Mouse (Mus musculus) ES-E14 (cell line): ENCODE measurements around the gene Mrpl36. TPM values are rescaled to one million over a fixed set of nuclear protein-coding genes. Genes with fewer than 3 reads are reported as not detected.
A peak's percentile ranks its signal among the peaks of the same experiment; 100 is the strongest.

Experiments used
- DNase-seq: peaks from one replicate; pipeline ENCODE4 v3.0.0-alpha.2; 2013; ENCODE audit warnings: low read depth, low spot score
- H3K27ac ChIP-seq: 2 replicates; pipeline ENCODE4 v1.5.1; 2012; ENCODE audit warnings: low read depth, mild to moderate bottlenecking, low read length, moderate library complexity, mixed read lengths; ENCODE audit not compliant: poor library complexity, insufficient read depth, severe bottlenecking
- H3K36me3 ChIP-seq: 2 replicates; pipeline ENCODE4 v1.6.1; 2012; ENCODE audit warnings: mild to moderate bottlenecking, low read length, moderate library complexity, mixed read lengths; ENCODE audit not compliant: control insufficient read depth, poor library complexity, insufficient read depth, severe bottlenecking
- H3K4me1 ChIP-seq, 2 experiments: fragments of 150-350 bp in 1 of 2; sonication (generic) in 1 of 2; 2 replicates each; pipeline ENCODE4 v1.6.1; 2012; ENCODE audit warnings: low read length in 2 of 2, mild to moderate bottlenecking in 1 of 2, mixed read lengths in 1 of 2; ENCODE audit not compliant: control insufficient read depth in 2 of 2, insufficient read depth in 2 of 2, poor library complexity in 1 of 2
- H3K4me3 ChIP-seq, 2 experiments: fragments of 150-350 bp in 1 of 2; sonication (generic) in 1 of 2; 2 replicates each; pipeline ENCODE4 v1.5.1; 2012; ENCODE audit warnings: low read length in 2 of 2, low read depth in 1 of 2, mild to moderate bottlenecking in 1 of 2, mixed read lengths in 1 of 2; ENCODE audit not compliant: insufficient read depth in 1 of 2, poor library complexity in 1 of 2, severe bottlenecking in 1 of 2
- H3K9ac ChIP-seq: 2 replicates; pipeline ENCODE4 v1.6.1; 2012; ENCODE audit warnings: low read depth, mild to moderate bottlenecking, low read length, mixed read lengths; ENCODE audit not compliant: poor library complexity, insufficient read depth, severe bottlenecking
- H3K9me3 ChIP-seq: fragments of 150-350 bp; sonication (generic); 2 replicates; pipeline ENCODE4 v1.6.1; 2012; ENCODE audit warnings: low read depth, mild to moderate bottlenecking, low read length; ENCODE audit not compliant: control insufficient read depth, insufficient read depth
- CHD2 ChIP-seq: IDR thresholded peaks from 2 replicates; pipeline ENCODE4 v1.6.1; 2014; ENCODE audit warnings: mild to moderate bottlenecking, low read depth, low read length, inconsistent platforms
- HCFC1 ChIP-seq: IDR thresholded peaks from 2 replicates; pipeline ENCODE4 v1.6.1; 2012; ENCODE audit warnings: low read length, inconsistent platforms, borderline replicate concordance; ENCODE audit not compliant: insufficient read depth
- MAFK ChIP-seq: IDR thresholded peaks from 2 replicates; pipeline ENCODE4 v1.6.1; 2014; ENCODE audit warnings: mild to moderate bottlenecking, low read depth, low read length, inconsistent platforms; ENCODE audit not compliant: insufficient read depth
- ZC3H11A ChIP-seq: IDR thresholded peaks from 2 replicates; pipeline ENCODE4 v1.6.1; 2012; ENCODE audit warnings: low read depth, mild to moderate bottlenecking, inconsistent platforms, low read length, borderline replicate concordance
- ZNF384 ChIP-seq: IDR thresholded peaks from 2 replicates; pipeline ENCODE4 v1.6.1; 2012; ENCODE audit warnings: low read depth, low read length, inconsistent platforms
- in situ Hi-C, 2 experiments: fragments of 600-800 bp; cut with MboI; formaldehyde crosslinking; loops; one replicate each; pipeline ENCODE4 v1.15.1; 2025; ENCODE audit warnings: low sequenced_read_pairs in 2 of 2, inconsistent platforms in 1 of 2; ENCODE audit not compliant: unreplicated experiment in 2 of 2
- total RNA-seq: library from RNA; depleted of rRNA; stranded (reverse); fragments of 300-350 nt; gene quantifications from 2 replicates; pipeline ENCODE4 v1.2.3, GENCODE M21; 2012

The Mrpl36 gene
- total RNA-seq, 1 experiment: 95.7 TPM

GRCm38 (mm10) chr13:73320048-73320447, 8.3 kb upstream of the Mrpl36 start:
- H3K4me1 ChIP-seq: no peaks in the 10 kb centered on the region
- DNase-seq: no peak
- no peaks in the 10 kb centered on the region for H3K9me3 ChIP-seq
- no peak overlapping the region for H3K4me3 ChIP-seq
- no peak overlapping the region for H3K27ac ChIP-seq
- peaks cover 40% of the 10 kb centered on the region for H3K36me3 ChIP-seq
- in situ Hi-C loops: loop anchor here in 1 of 2 experiments (25.0 kb wide), 1 partner anchor 233 kb away; no protein-coding TSS in a partner anchor
- TF ChIP-seq ZNF384 (no peak), MAFK (no peak), ZC3H11A (no peak), CHD2 (no peak), HCFC1 (no peak)
- no peak overlapping the region for H3K9ac ChIP-seq

- no peaks in the 10 kb centered on the region; a peak in 1 of 4 replicates for H3K4me1 ChIP-seq
- no peak for DNase-seq
- H3K9me3 ChIP-seq: no peaks in the 10 kb centered on the region
- H3K36me3 ChIP-seq: peaks cover 48% of the 10 kb centered on the region
- no peak overlapping the region for H3K4me3 ChIP-seq
- in situ Hi-C loops: loop anchor here in 1 of 2 experiments (25.0 kb wide), 1 partner anchor 235 kb away; no protein-coding TSS in a partner anchor
- H3K9ac ChIP-seq: no peak overlapping the region
- TF ChIP-seq ZC3H11A: no peak
- no peak overlapping the region for H3K27ac ChIP-seq
These were observed 5.7 kb upstream of the Mrpl36 start for GRCm38 (mm10) chr13:73322626-73323025.

GRCm38 (mm10) chr13:73323406-73323805, 4.9 kb upstream of the Mrpl36 start:
- no peak overlapping the region for H3K4me3 ChIP-seq
- no peaks in the 10 kb centered on the region; a peak in 1 of 4 replicates for H3K4me1 ChIP-seq
- in situ Hi-C loops: loop anchor here in 1 of 2 experiments (25.0 kb wide), 1 partner anchor 236 kb away; no protein-coding TSS in a partner anchor
- TF ChIP-seq MAFK (no peak), CHD2 (no peak)
- no peak overlapping the region for H3K9ac ChIP-seq
- no peaks in the 10 kb centered on the region for H3K9me3 ChIP-seq
- DNase-seq: no peak
- H3K36me3 ChIP-seq: peaks cover 45% of the 10 kb centered on the region
- no peak overlapping the region for H3K27ac ChIP-seq

GRCm38 (mm10) chr13:73330844-73331501, 2.7 kb downstream of the Mrpl36 start:
- in situ Hi-C loops: no loop called here
- peak overlapping the region; percentile 8; the same call in 1 of the 2 replicates for H3K27ac ChIP-seq
- no peaks in the 10 kb centered on the region for H3K9me3 ChIP-seq
- H3K9ac ChIP-seq: peak overlapping the region; percentile 92
- H3K4me3 ChIP-seq: peak overlapping the region; percentile 69 to 83
- peaks cover 3% of the 10 kb centered on the region; the same call in 1 of the 2 replicates for H3K36me3 ChIP-seq
- DNase-seq: peak; percentile 71
- TF ChIP-seq HCFC1 (peak; percentile 87), ZC3H11A (no peak), MAFK (no peak), CHD2 (no peak)
- peaks cover 3 to 11% of the 10 kb centered on the region in 2 experiments; a peak in 3 of 4 replicates for H3K4me1 ChIP-seq

- no peak for DNase-seq
- Histone ChIP-seq H3K36me3 (no peaks in the 10 kb centered on the region), H3K9me3 (no peaks in the 10 kb centered on the region), H3K27ac (no peak overlapping the region), H3K4me1 (peaks cover 3 to 11% of the 10 kb centered on the region in 2 experiments; a peak in 3 of 4 replicates), H3K4me3 (peak overlapping the region; percentile 69 to 83), H3K9ac (peak overlapping the region; percentile 92)
- TF ChIP-seq ZC3H11A (no peak), CHD2 (no peak), ZNF384 (no peak), MAFK (no peak), HCFC1 (no peak)
- in situ Hi-C loops: no loop called here
These were observed 3.4 kb downstream of the Mrpl36 start for GRCm38 (mm10) chr13:73331736-73332135.
